Mouse (Mus musculus) hindbrain, embryonic 11.5 days (tissue): ENCODE measurements around the gene Uggt2. TPM values are rescaled to one million over a fixed set of nuclear protein-coding genes. Genes with fewer than 3 reads are reported as not detected.

Experiments used
- ATAC-seq: fragments of 200-750 bp; cut with Nextera tagmentation; 2 replicates; pipeline ENCODE4 v1.8.0; 2017; ENCODE audit warnings: mild to moderate bottlenecking, moderate TSS enrichment, moderate library complexity; ENCODE audit not compliant: low FRiP score
- DNase-seq: peaks from one replicate; pipeline ENCODE4 v3.0.0-alpha.2; 2015; ENCODE audit warnings: low spot score
- H3K27ac ChIP-seq: fragments of 300-500 bp; sonication (generic); 2 replicates; pipeline ENCODE4 v1.5.1; 2014; ENCODE audit warnings: mild to moderate bottlenecking, low read depth, low read length
- H3K27me3 ChIP-seq: fragments of 300-500 bp; sonication (generic); 2 replicates; pipeline ENCODE4 v1.6.1; 2014; ENCODE audit warnings: mild to moderate bottlenecking, low read length, moderate library complexity, mixed read lengths; ENCODE audit not compliant: control insufficient read depth, insufficient read depth
- H3K36me3 ChIP-seq: fragments of 300-500 bp; sonication (generic); 2 replicates; pipeline ENCODE4 v1.6.1; 2014; ENCODE audit warnings: mild to moderate bottlenecking, low read length, moderate library complexity, mixed read lengths; ENCODE audit not compliant: control insufficient read depth, insufficient read depth
- H3K4me1 ChIP-seq: fragments of 300-500 bp; sonication (generic); replicated peaks from 2 replicates; pipeline ENCODE4 v1.6.1; 2014; ENCODE audit warnings: low read length, mixed read lengths; ENCODE audit not compliant: control insufficient read depth, insufficient read depth
- H3K4me2 ChIP-seq: fragments of 300-500 bp; sonication (generic); replicated peaks from 2 replicates; pipeline ENCODE4 v1.6.1; 2014; ENCODE audit warnings: mild to moderate bottlenecking, low read depth, low read length
- H3K4me3 ChIP-seq: fragments of 300-500 bp; sonication (generic); 2 replicates; pipeline ENCODE4 v1.5.1; 2014; ENCODE audit warnings: low read depth, low read length
- H3K9ac ChIP-seq: fragments of 300-500 bp; sonication (generic); 2 replicates; pipeline ENCODE4 v1.6.1; 2014; ENCODE audit warnings: low read depth, low read length
- H3K9me3 ChIP-seq: fragments of 300-500 bp; sonication (generic); 2 replicates; pipeline ENCODE4 v1.6.1; 2016; ENCODE audit warnings: low read length; ENCODE audit not compliant: control insufficient read depth
- WGBS: fragments of 180-500 bp; shearing (Covaris S2); extraction: QIAGEN DNeasy Blood & Tissue Kit; methylation state at CpG from one replicate; pipeline ENCODE4 v1.1.7; 2014; 5-methylcytosine and 5-hydroxymethylcytosine counted together
- polyA plus RNA-seq: library from polyadenylated mRNA; unstranded; fragments of >200 nt; fragmentation: Nextera tagmentation; extraction: Ambion mirVana; gene quantifications from 2 replicates; pipeline ENCODE4 v1.2.1, GENCODE M21; 2014

Gene Uggt2
- polyA plus RNA-seq, 1 experiment from 2014 or later, result 21.9 TPM

DNA sequence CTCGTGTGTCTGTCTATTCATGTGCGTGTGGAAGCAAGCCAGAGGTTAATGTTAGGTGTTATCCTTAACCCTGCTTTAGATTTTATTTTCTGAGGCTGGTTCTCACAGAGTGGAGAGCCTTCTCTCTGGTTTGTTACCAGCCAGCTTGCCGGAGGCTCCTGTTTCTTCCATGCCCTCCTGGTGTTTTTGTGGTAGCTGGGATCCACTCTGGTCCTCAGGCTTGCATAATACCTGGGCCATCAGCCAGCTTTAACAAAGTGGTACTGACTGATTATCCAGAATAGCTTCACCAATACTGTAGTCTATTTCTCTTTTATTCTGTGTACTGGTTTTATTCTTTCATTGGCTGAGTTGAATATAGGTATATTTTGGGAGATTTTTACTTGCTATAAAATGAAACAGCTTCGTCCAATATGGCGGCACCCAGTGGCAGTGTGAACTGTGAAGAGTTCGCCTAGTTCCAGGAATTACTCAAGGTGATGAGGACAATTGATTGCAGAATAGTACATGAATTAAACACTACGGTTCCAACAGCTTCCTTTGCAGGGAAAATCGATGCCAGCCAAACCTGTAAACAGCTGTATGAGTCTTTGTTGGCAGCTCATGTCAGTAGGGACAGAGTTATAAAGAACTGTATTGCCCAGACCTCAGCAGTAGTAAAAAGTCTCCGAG lies 147.2 kb downstream of the Uggt2 start:
- H3K27ac ChIP-seq, result no peak overlapping the region
- 94% methylated on average over 9 of the region's 9 CpGs for WGBS
- H3K36me3 ChIP-seq, result no peaks in the 10 kb centered on the region
- no peaks in the 10 kb centered on the region for H3K27me3 ChIP-seq
- no peak overlapping the region for H3K9ac ChIP-seq
- no peaks in the 10 kb centered on the region for H3K4me1 ChIP-seq
- no peaks in the 10 kb centered on the region for H3K9me3 ChIP-seq
- no peak overlapping the region for H3K4me3 ChIP-seq
- H3K4me2 ChIP-seq, result no peak overlapping the region
- ATAC-seq (no peak), DNase-seq (no peak)

DNA sequence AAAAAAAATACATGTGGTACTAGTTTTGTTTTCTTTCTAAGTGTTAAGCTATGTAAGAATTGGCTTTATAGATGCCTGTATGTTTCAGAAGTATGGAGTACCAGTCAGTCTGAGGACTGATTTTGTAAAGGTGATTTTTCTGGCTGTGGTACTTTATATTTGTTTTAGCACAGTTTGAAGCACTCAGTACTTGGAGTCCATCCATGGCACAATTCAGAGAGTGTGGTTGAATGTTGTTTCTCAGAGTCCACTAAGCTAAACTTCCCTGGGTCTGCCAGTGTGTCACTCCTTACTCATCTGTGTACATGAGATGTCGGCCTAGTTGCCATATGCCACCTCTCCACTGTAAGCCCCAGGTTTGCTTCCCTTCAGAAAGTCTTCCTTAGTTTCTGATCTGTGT lies 150.4 kb downstream of the Uggt2 start:
- Histone ChIP-seq H3K36me3 (no peaks in the 10 kb centered on the region), H3K4me2 (no peak overlapping the region), H3K4me1 (no peaks in the 10 kb centered on the region), H3K9me3 (no peaks in the 10 kb centered on the region), H3K27ac (no peak overlapping the region), H3K4me3 (no peak overlapping the region), H3K9ac (no peak overlapping the region), H3K27me3 (no peaks in the 10 kb centered on the region)
- ATAC-seq (no peak), DNase-seq (no peak)
- 95% methylated on average over 1 of the region's 1 CpGs for WGBS

DNA sequence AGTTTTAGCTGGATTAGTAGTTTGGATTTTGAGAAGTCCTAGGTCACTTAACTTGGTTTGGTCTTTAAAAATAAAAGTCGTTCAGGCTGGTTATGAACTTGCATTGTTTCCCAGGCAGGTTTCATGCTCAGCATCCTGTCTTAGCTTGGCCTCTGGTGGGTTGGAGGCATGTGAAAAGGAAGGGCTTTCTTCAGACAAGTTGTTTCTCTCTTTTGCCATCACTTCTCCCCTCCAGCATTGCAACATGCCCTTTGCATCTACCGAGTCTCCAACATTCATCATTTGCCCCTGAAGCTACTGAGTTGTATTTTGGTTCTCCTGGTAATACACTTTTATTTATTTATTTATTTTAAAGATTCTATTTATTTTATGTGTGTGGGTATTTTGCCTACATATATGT lies 154.5 kb downstream of the Uggt2 start:
- DNase-seq (no peak), ATAC-seq (no peak)
- H3K27me3 ChIP-seq, result no peaks in the 10 kb centered on the region
- no peak overlapping the region for H3K4me3 ChIP-seq
- no peak overlapping the region for H3K27ac ChIP-seq
- no peaks in the 10 kb centered on the region for H3K4me1 ChIP-seq
- H3K4me2 ChIP-seq, result no peak overlapping the region
- no peak overlapping the region for H3K9ac ChIP-seq
- H3K9me3 ChIP-seq, result no peaks in the 10 kb centered on the region
- H3K36me3 ChIP-seq, result no peaks in the 10 kb centered on the region
- WGBS, result 94% methylated on average over 2 of the region's 2 CpGs

DNA sequence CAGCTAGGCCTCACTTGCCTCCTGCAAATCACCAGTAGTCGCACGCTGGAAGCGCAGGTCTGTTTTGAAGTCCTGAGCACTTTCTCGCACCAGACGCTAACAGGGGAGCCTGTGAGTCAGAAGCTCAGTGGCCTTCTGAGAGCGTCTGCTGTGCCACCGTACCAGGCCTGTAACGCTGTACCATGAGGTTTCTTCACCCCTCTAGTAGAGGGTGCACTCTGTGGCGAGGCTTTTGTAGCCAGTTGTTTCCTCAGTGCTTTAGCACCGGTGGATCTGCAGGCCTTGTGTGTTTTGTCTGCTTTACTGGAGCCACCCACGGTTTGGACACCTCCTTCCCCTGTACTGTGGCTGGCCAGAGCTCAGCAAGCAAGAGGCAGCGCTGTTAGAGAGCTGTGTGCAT lies 157.2 kb downstream of the Uggt2 start:
- H3K9me3 ChIP-seq, result no peaks in the 10 kb centered on the region
- no peak overlapping the region for H3K27ac ChIP-seq
- no peaks in the 10 kb centered on the region for H3K27me3 ChIP-seq
- ATAC-seq, result no peak
- peak; percentile 13 for DNase-seq
- no peaks in the 10 kb centered on the region for H3K4me1 ChIP-seq
- H3K4me3 ChIP-seq, result no peak overlapping the region
- no peaks in the 10 kb centered on the region for H3K36me3 ChIP-seq
- WGBS, result 46% methylated on average over 12 of the region's 12 CpGs
- no peak overlapping the region for H3K4me2 ChIP-seq
- no peak overlapping the region for H3K9ac ChIP-seq

DNA sequence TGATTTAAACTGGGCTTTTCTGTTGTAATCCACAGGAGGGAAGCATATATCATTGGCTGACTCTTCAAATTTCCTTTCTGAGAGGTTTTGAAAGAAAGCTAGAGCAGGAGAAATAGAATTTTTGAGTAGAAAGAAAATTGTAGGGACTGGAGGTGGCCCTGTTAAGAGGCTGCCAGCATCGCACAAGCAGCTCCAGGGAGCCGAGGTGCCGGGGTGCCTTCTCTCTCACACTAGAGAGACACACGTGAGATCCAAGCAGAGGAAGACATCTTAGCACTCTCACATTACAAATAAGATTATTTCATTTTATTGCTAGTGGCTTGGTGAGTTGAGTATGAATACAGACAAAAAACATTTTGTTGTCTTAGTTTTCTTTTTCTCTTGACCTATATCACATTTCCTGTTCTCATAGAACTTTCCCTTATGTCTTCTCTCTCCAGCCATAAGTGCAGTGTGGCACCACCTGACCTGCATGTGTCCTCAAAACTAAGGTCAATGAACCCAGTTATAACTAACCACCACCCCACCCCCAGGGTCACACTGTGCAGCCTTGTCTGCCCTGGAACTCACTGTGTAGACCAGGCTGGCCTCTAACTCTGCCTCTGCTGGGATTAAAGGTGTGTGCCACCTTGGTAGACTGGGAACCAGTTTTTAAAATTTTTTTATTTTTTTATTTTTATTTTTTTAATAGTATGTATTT lies 158.3 kb downstream of the Uggt2 start:
- Histone ChIP-seq H3K4me1 (no peaks in the 10 kb centered on the region), H3K9ac (no peak overlapping the region), H3K36me3 (no peaks in the 10 kb centered on the region), H3K27me3 (no peaks in the 10 kb centered on the region), H3K27ac (no peak overlapping the region), H3K4me3 (no peak overlapping the region), H3K9me3 (no peaks in the 10 kb centered on the region), H3K4me2 (no peak overlapping the region)
- no peak for ATAC-seq
- DNase-seq, result no peak
- 72% methylated on average over 4 of the region's 4 CpGs for WGBS

DNA sequence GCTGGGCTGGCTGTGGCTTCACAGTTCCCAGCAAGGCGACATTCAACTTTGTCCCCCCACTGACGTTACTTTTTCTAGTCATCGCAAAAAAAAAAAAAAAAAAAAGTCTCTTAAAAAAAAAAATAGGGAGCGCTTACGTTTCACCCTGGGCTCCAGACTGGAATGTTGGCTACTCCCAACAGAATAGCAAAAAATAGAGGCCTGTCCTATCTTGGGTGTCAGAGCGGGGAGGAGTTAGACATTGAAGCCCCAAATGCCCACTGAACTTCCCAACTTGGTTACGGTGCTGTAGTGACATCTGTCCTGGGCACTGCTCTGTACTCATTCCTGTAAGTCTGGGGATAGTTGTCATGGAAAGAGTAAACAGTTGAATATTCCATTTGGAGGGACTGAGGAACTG lies 160.7 kb downstream of the Uggt2 start:
- H3K27me3 ChIP-seq, result no peaks in the 10 kb centered on the region
- H3K9ac ChIP-seq, result peak overlapping the region; percentile 98
- WGBS, result 2% methylated on average over 7 of the region's 7 CpGs
- ATAC-seq (no peak), DNase-seq (peak; percentile 27)
- 0 out of 2 replicates have a peak overlapping the region, but pooled peaks have one; percentile 79 for H3K27ac ChIP-seq
- no peaks in the 10 kb centered on the region for H3K4me1 ChIP-seq
- H3K36me3 ChIP-seq, result no peaks in the 10 kb centered on the region
- H3K4me3 ChIP-seq, result peak overlapping the region; percentile 100
- H3K9me3 ChIP-seq, result no peaks in the 10 kb centered on the region
- H3K4me2 ChIP-seq, result peak overlapping the region; percentile 71

DNA sequence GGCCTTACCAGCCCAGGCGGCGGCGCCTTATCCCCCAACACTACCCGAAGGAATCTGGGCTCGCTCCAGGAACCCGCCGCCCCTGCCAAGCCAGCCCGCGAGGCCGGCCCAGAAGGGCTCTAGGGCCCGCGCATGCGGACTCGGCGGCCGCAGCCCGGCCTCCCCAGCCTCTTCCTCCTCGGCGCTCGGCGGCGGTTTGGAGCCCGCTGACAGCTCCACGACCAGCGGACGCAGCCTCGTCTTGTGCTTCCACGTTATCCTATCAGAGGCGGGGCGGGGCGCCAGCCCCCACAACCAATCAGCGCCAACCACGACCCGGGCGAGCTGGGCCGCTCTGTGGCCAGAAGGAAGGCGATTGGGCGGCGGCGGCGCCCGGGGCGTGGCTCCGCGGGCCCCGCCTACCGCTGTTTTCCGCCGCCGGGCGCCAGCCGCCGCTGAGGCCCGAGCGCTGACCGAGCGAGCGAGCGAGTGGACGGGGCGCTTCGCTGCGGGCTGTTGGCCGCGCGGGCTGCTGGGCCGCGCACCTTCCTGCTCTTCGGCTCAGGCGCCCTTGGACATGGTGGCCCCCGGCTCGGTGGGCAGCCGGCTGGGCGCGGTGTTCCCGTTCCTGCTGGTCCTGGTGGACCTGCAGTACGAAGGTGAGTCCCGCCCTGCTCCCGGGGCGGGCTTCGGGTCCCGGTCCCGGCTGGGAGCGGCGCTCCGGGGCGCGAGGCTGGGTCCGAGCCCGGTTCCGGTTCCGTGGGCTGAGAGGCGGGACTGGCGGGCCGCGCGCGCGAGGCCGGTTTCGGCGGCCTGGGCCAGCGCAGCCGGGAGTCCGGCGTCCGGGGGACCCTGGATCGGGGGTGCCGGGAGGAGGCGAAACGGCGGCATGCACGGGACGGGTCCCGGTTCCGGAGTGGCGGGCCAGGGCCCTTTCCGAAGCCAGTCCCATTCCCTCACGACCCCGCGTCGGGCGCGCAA lies 161.4 kb downstream of the Uggt2 start, which contains the start of gene Dnajc3:
Gene Dnajc3 (plus strand): TSS at position 444 of the 960 bp plus-strand sequence.
- Histone ChIP-seq H3K4me1 (no peaks in the 10 kb centered on the region), H3K9ac (peak within 1 kb of the TSS; percentile 98), H3K9me3 (no peaks in the 10 kb centered on the region), H3K4me2 (peak within 1 kb of the TSS; percentile 71), H3K27ac (peak within 1 kb of the TSS; percentile 79), H3K36me3 (no peaks in the 10 kb centered on the region), H3K4me3 (peak within 1 kb of the TSS; percentile 100), H3K27me3 (no peaks in the 10 kb centered on the region)
- DNase-seq, result peak; percentile 98
- under 1% methylated on average over 104 of the region's 124 CpGs for WGBS
- peak; percentile 100 for ATAC-seq

DNA sequence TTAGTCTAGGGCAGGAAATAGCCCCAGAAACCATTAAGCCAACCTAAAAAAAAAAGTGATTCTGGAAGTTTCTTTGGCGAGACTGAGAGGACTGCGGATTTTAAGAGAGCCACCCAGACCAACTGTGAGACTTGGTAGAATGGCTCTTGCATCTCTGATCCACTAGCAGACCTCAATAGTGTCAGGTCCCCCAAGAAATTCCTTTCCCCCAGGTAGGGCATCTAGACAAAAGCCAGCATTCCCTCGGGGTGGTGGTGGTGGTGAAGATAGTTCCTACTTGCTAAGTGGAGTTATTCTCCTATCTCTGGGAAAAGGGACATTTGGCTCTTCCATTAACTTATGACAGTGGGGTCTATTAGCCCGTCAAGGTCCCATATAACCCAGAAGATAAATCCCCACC lies 162.3 kb downstream of the Uggt2 start:
- ATAC-seq (no peak; the same call in 1 of the 2 replicates), DNase-seq (no peak)
- Histone ChIP-seq H3K36me3 (no peaks in the 10 kb centered on the region), H3K27me3 (no peaks in the 10 kb centered on the region), H3K9ac (peak overlapping the region; percentile 70; the same call in 1 of the 2 replicates), H3K4me1 (no peaks in the 10 kb centered on the region), H3K27ac (no peak overlapping the region), H3K9me3 (no peaks in the 10 kb centered on the region), H3K4me3 (peak overlapping the region; percentile 100), H3K4me2 (peak overlapping the region; percentile 52)
- WGBS, result 27% methylated on average over 4 of the region's 4 CpGs
